Mouse (Mus musculus): ENCODE measurements at regions not wholly inside any gene's neighbourhood (a gene's known extent, or its start where the extent isn't known, plus 50 kb on each side); places are given as distances from the start of the nearest gene placed in this dataset.

DNA sequence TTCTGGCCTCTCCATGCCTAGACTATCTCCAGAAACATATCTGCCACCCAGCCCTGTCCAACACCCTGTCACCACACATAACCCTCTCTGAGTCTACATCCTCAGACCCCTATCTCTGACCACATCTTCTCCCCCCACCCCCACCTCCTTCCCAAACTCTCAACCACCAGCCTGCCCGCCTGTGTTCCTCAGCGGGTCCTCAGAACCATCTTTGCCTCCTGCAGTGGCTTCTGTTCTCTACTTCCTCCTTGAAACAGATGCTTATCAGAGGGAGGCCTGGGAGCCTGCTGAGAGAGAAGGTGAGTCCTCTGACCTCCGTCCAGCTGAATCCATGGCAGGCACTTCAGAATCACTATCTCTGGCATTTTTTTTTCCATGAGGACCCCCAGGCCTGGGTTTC is 307.4 kb upstream of the Dio3 start:
- no peak overlapping the region for H3K9ac ChIP-seq (ENCODE audit: insufficient read depth, low read depth)
- H3K4me1 ChIP-seq (ENCODE audit: control insufficient read depth in 1 of 2, insufficient read depth in 2 of 2), result no peaks in the 10 kb centered on the region
- H3K27ac ChIP-seq (ENCODE audit: insufficient read depth, low read depth), result no peak overlapping the region
- TF ChIP-seq NRF1 (IDR thresholded peaks at IDR 0.05; ENCODE audit: low read depth, low read length) (no peak), JUN (IDR thresholded peaks at IDR 0.05; ENCODE audit: insufficient read depth, low read depth, low read length) (no peak), MEF2A (IDR thresholded peaks at IDR 0.05; ENCODE audit: borderline replicate concordance, low read depth, low read length) (no peak), ZMIZ1 (IDR thresholded peaks at IDR 0.05; ENCODE audit: low read depth, low read length) (no peak), RAD21 (IDR thresholded peaks at IDR 0.05; ENCODE audit: low read depth, low read length) (no peak), ZNF384 (IDR thresholded peaks at IDR 0.05; ENCODE audit: low read depth, low read length) (no peak), CTCF (conservative IDR thresholded peaks at IDR 0.05 in 1 of 2, IDR thresholded peaks at IDR 0.05 in 1 of 2; ENCODE audit: low read depth in 2 of 2, low read length in 2 of 2) (no peak)
- no peak for DNase-seq (ENCODE audit: extremely low read depth)
- H3K27me3 ChIP-seq (replicated peaks), result no peaks in the 10 kb centered on the region
- no peak overlapping the region for H3K4me3 ChIP-seq (replicated peaks in 1 of 3; ENCODE audit: low read depth in 2 of 3, low read length in 2 of 3, poor library complexity in 1 of 3)
- H3K4me2 ChIP-seq (ENCODE audit: insufficient read depth, low read depth, poor library complexity, severe bottlenecking), result no peak overlapping the region
- dilution Hi-C loops (cut with MboI; ENCODE audit: extremely low pct_ligation_motif_present, extremely low pct_unique_long_range_greater_than_20kb, low sequenced_read_pairs) (no loop called here), in situ Hi-C loops (cut with MboI; ENCODE audit: low pct_ligation_motif_present, low pct_unique_long_range_greater_than_20kb, low sequenced_read_pairs) (no loop called here)
- no peaks in the 10 kb centered on the region for H3K36me3 ChIP-seq (replicated peaks in 1 of 2; ENCODE audit: control insufficient read depth in 1 of 2, insufficient read depth in 1 of 2, low read length in 1 of 2)
- no peaks in the 10 kb centered on the region for H3K79me2 ChIP-seq (replicated peaks; ENCODE audit: control insufficient read depth, extremely low read depth, insufficient read depth, poor library complexity, severe bottlenecking)
- H3K9me3 ChIP-seq (replicated peaks; ENCODE audit: low read length), result peaks cover 93% of the 10 kb centered on the region

DNA sequence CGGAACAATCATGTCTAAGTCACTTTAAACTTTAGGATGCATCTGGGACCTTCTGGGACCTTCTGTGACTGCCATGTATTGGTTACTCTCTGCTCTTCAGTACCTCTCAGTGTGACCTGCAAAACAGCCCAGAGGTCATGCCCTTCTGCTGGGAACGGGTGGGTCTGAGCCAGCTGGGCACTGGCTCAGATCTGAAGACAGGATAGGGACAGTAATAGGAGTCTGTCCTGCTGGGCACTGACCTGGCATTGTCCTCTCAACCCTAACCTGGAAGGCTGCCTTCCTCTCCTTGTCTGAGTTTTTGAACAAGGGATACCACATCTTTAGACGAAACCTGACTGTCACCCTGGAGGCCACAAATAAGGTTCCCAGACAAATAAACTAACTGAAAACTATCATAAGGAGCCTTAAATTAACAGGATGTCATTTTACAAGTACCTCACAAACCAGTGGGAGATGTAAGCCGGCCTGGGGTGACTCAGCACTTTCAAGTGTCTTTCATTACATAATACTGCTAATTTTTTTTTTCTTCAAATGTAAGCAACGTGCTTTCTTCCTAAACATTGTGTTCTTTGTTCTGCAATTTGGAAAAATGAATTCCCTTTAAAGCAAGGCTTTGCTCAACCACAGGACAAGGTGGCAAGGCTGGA is 306.4 kb upstream of the Dio3 start:
- DNase-seq (ENCODE audit: extremely low read depth), result no peak
- Histone ChIP-seq H3K27ac (ENCODE audit: insufficient read depth, low read depth) (no peak overlapping the region), H3K36me3 (replicated peaks in 1 of 2; ENCODE audit: control insufficient read depth in 1 of 2, insufficient read depth in 1 of 2, low read length in 1 of 2) (no peaks in the 10 kb centered on the region), H3K79me2 (replicated peaks; ENCODE audit: control insufficient read depth, extremely low read depth, insufficient read depth, poor library complexity, severe bottlenecking) (no peaks in the 10 kb centered on the region), H3K4me3 (replicated peaks in 1 of 3; ENCODE audit: low read depth in 2 of 3, low read length in 2 of 3, poor library complexity in 1 of 3) (no peak overlapping the region), H3K9ac (ENCODE audit: insufficient read depth, low read depth) (no peak overlapping the region), H3K4me2 (ENCODE audit: insufficient read depth, low read depth, poor library complexity, severe bottlenecking) (no peak overlapping the region), H3K27me3 (replicated peaks) (no peaks in the 10 kb centered on the region), H3K9me3 (replicated peaks; ENCODE audit: low read length) (peaks cover 93% of the 10 kb centered on the region), H3K4me1 (ENCODE audit: control insufficient read depth in 1 of 2, insufficient read depth in 2 of 2) (no peaks in the 10 kb centered on the region)
- dilution Hi-C loops (cut with MboI; ENCODE audit: extremely low pct_ligation_motif_present, extremely low pct_unique_long_range_greater_than_20kb, low sequenced_read_pairs), result no loop called here
- TF ChIP-seq MEF2A (IDR thresholded peaks at IDR 0.05; ENCODE audit: borderline replicate concordance, low read depth, low read length) (no peak), ZNF384 (IDR thresholded peaks at IDR 0.05; ENCODE audit: low read depth, low read length) (no peak), TBP (conservative IDR thresholded peaks at IDR 0.05; ENCODE audit: low read depth, low read length) (no peak), ZC3H11A (IDR thresholded peaks at IDR 0.05; ENCODE audit: low read depth, low read length) (no peak), CHD2 (IDR thresholded peaks at IDR 0.05; ENCODE audit: low read length) (no peak), HCFC1 (IDR thresholded peaks at IDR 0.05; ENCODE audit: low read depth, low read length) (no peak), POLR2AphosphoS2 (IDR thresholded peaks at IDR 0.05; ENCODE audit: low read depth, low read length) (no peak), USF2 (conservative IDR thresholded peaks at IDR 0.05; ENCODE audit: low read depth, low read length) (no peak), ZKSCAN1 (IDR thresholded peaks at IDR 0.05; ENCODE audit: borderline replicate concordance, low read depth, low read length) (no peak), KAT2A (IDR thresholded peaks at IDR 0.05; ENCODE audit: insufficient replicate concordance, low read length) (no peak), PAX5 (IDR thresholded peaks at IDR 0.05; ENCODE audit: low read length) (no peak), MAX (IDR thresholded peaks at IDR 0.05; ENCODE audit: low read length) (no peak), SMC3 (IDR thresholded peaks at IDR 0.05; ENCODE audit: low read depth, low read length) (no peak), RAD21 (IDR thresholded peaks at IDR 0.05; ENCODE audit: low read depth, low read length) (no peak), IRF4 (IDR thresholded peaks at IDR 0.05; ENCODE audit: low read depth, low read length) (no peak)
- in situ Hi-C loops (cut with MboI; ENCODE audit: low pct_ligation_motif_present, low pct_unique_long_range_greater_than_20kb, low sequenced_read_pairs), result no loop called here

Data from CH12.LX (cell line).